Mouse (Mus musculus) megakaryocyte, embryonic 14.5 days (primary cell): ENCODE measurements around the gene Wdpcp. TPM values are rescaled to one million over a fixed set of nuclear protein-coding genes. Genes with fewer than 3 reads are reported as not detected.

Source experiments
- H3K27me3 ChIP-seq: replicated peaks from 2 replicates; pipeline ENCODE3; 2012; ENCODE audit warnings: inconsistent platforms
- H3K36me3 ChIP-seq: replicated peaks from 2 replicates; pipeline ENCODE3; 2012; ENCODE audit warnings: low read length, inconsistent platforms, mixed read lengths
- H3K4me1 ChIP-seq: 2 replicates; pipeline ENCODE4 v1.6.1; 2012; ENCODE audit warnings: inconsistent platforms
- H3K4me3 ChIP-seq: replicated peaks from 2 replicates; pipeline ENCODE3; 2012; ENCODE audit warnings: moderate library complexity, mild to moderate bottlenecking, inconsistent platforms
- H3K9me3 ChIP-seq: 2 replicates; pipeline ENCODE4 v1.6.1; 2012; ENCODE audit warnings: inconsistent platforms
- FLI1 ChIP-seq: IDR thresholded peaks from 2 replicates; pipeline ENCODE4 v1.6.1; 2012; ENCODE audit warnings: low read length, inconsistent platforms, mixed read lengths
- GATA1 ChIP-seq: IDR thresholded peaks from 3 replicates; pipeline ENCODE4 v1.6.1; 2012; ENCODE audit warnings: mixed read lengths, low read length, inconsistent platforms, borderline replicate concordance
- polyA plus RNA-seq: library from polyadenylated mRNA; stranded (reverse); fragments of >175 nt; gene quantifications from 2 replicates; pipeline ENCODE4 v1.2.3, GENCODE M21; 2012; ENCODE audit warnings: low replicate concordance; ENCODE audit not compliant: insufficient read depth

Gene Wdpcp
- polyA plus RNA-seq, 1 experiment: 0.32 TPM

- no peaks in the 10 kb centered on the region for H3K4me1 ChIP-seq
- no peak for TF ChIP-seq FLI1
- TF ChIP-seq GATA1: no peak
- H3K4me3 ChIP-seq: no peak overlapping the region
- peaks cover 10% of the 10 kb centered on the region for H3K9me3 ChIP-seq
- peaks cover 11% of the 10 kb centered on the region for H3K36me3 ChIP-seq
- H3K27me3 ChIP-seq: no peaks in the 10 kb centered on the region
Measured at GRCm38 (mm10) chr11:21714065-21714464, 142.0 kb downstream of the Wdpcp start.

DNA sequence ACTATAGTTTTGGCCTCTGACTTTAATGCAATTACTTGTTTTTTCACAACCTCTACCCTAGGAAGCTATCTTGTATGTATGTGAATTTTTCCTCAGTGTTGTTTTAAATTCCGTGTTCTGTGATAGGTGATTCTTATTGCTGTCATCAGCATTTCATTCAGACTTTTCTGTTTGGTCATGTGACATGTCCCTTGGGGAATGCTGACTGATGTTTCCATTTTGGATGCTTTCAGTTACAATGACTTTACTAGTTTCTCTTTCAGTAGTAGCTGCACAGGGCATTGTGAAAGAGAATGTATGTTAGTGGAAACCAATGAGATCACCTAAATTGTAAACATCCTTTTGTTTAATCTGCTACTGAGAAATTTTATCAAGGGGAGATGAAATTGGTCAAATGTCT lies 154.3 kb downstream of the Wdpcp start:
- no peak for TF ChIP-seq GATA1
- Histone ChIP-seq H3K36me3 (peaks cover 3% of the 10 kb centered on the region), H3K4me3 (no peak overlapping the region), H3K27me3 (no peaks in the 10 kb centered on the region), H3K9me3 (no peaks in the 10 kb centered on the region), H3K4me1 (no peaks in the 10 kb centered on the region)

GRCm38 (mm10) chr11:21729056-21729455 lies 157.0 kb downstream of the Wdpcp start:
- Histone ChIP-seq H3K4me1 (no peaks in the 10 kb centered on the region), H3K36me3 (no peaks in the 10 kb centered on the region), H3K9me3 (no peaks in the 10 kb centered on the region), H3K4me3 (no peak overlapping the region), H3K27me3 (no peaks in the 10 kb centered on the region)
- TF ChIP-seq GATA1: no peak
- no peak for TF ChIP-seq FLI1

DNA sequence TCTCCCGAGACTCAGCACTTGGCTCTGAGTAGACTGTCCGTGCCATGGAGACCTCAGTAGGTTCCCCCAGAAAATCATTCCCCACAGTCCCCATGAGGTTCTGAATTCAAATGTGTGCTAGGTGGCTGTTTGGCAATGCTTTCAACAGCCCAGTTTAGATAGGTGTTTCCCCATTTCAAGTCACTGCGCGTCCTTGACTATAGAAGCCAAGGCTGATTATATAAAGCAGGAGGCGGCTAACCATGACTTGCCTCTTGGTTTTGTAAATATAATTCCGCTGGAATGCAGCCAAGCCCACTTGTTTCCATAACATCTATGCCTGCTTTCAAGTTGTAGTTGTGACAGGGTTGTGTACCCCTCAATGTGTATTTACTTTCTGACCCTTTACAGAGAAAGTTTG lies 157.9 kb downstream of the Wdpcp start:
- no peak overlapping the region for H3K4me3 ChIP-seq
- no peaks in the 10 kb centered on the region for H3K36me3 ChIP-seq
- H3K4me1 ChIP-seq: no peaks in the 10 kb centered on the region
- no peaks in the 10 kb centered on the region for H3K9me3 ChIP-seq
- TF ChIP-seq FLI1 (no peak), GATA1 (no peak)
- H3K27me3 ChIP-seq: no peaks in the 10 kb centered on the region

DNA sequence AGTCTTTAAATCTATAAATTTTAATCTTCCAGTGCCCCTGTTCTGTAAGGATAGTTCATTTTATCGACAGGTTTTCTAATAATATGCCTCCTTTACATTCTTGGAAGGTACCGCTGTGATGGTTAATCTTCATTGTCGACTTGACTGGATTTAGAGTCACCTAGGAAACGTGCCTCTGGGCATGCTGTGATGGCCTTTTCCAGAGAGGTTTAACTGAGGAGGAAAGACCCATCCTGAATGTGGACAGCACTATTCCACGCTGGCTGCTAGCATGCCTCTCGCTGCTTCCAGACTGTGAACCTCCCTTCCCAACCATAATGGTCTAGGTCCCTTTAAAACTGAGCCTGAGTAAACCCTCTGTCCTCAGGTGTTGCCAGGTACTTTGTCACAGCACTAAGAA lies 163.2 kb downstream of the Wdpcp start:
- Histone ChIP-seq H3K27me3 (no peaks in the 10 kb centered on the region), H3K9me3 (peaks cover 5% of the 10 kb centered on the region; the same call in 1 of the 2 replicates), H3K4me3 (no peak overlapping the region), H3K36me3 (no peaks in the 10 kb centered on the region), H3K4me1 (no peaks in the 10 kb centered on the region)
- TF ChIP-seq GATA1: no peak
- no peak for TF ChIP-seq FLI1

GRCm38 (mm10) chr11:21749487-21749886 lies 177.5 kb downstream of the Wdpcp start:
- TF ChIP-seq GATA1: no peak
- no peak for TF ChIP-seq FLI1

DNA sequence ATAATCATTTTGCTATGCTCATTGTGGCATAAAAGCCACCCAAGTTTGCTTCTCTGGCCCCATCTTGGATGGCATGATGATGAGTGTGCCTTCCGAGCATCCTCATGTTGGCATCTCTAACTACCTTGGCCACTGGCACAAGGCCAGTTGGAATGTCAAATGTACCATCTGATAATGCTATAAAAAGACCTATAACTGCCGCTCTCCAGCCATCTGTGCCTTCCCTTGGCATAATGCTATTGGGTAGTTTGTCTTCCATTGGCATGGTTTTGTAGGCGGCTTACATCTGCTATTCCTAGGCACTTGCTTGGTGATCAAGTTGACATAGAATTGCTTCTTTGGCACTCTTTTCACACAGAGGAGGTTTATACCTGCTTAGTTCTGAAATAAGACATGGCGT lies 191.2 kb downstream of the Wdpcp start:
- no peaks in the 10 kb centered on the region for H3K36me3 ChIP-seq
- H3K4me1 ChIP-seq: no peaks in the 10 kb centered on the region
- H3K9me3 ChIP-seq: no peaks in the 10 kb centered on the region
- no peaks in the 10 kb centered on the region for H3K27me3 ChIP-seq
- no peak overlapping the region for H3K4me3 ChIP-seq
- TF ChIP-seq FLI1 (no peak), GATA1 (no peak)

More at GRCm38 (mm10) chr11:21749487-21749886, 177.5 kb downstream of the Wdpcp start:
- Histone ChIP-seq H3K9me3 (no peaks in the 10 kb centered on the region), H3K27me3 (no peaks in the 10 kb centered on the region), H3K36me3 (no peaks in the 10 kb centered on the region), H3K4me3 (no peak overlapping the region), H3K4me1 (peaks cover 13% of the 10 kb centered on the region)

DNA sequence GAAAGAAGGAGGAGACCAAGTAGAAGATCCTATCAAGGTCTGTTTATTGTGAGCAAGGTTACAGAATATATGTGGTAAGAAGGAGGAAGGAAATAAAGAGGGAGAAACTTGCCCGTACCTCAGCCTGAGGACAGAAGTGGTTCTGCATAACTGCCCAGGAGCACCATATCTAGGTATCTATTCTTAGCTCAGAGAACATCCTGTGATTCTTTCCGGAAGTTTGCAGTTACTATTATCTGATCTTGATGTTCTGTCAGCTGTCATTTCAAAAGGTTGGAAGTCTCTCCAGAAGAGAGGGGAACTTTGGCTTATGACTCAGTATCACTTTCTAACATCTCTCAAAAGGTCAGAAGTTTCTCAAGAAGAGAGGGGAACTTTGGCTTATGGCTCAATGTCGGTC lies 216.8 kb downstream of the Wdpcp start:
- Histone ChIP-seq H3K36me3 (no peaks in the 10 kb centered on the region), H3K4me1 (no peaks in the 10 kb centered on the region), H3K4me3 (no peak overlapping the region), H3K27me3 (no peaks in the 10 kb centered on the region), H3K9me3 (peaks cover 13% of the 10 kb centered on the region)
- TF ChIP-seq GATA1 (no peak), FLI1 (no peak)

- Histone ChIP-seq H3K27me3 (no peaks in the 10 kb centered on the region), H3K9me3 (no peaks in the 10 kb centered on the region), H3K4me3 (no peak overlapping the region), H3K4me1 (no peaks in the 10 kb centered on the region), H3K36me3 (no peaks in the 10 kb centered on the region)
- TF ChIP-seq FLI1 (no peak), GATA1 (no peak)
Measured at GRCm38 (mm10) chr11:21824941-21825340, 252.9 kb downstream of the Wdpcp start.

GRCm38 (mm10) chr11:21826521-21826920 lies 254.5 kb downstream of the Wdpcp start:
- H3K9me3 ChIP-seq: no peaks in the 10 kb centered on the region
- H3K4me1 ChIP-seq: no peaks in the 10 kb centered on the region
- H3K27me3 ChIP-seq: no peaks in the 10 kb centered on the region
- no peak for TF ChIP-seq GATA1
- TF ChIP-seq FLI1: no peak
- H3K4me3 ChIP-seq: no peak overlapping the region
- H3K36me3 ChIP-seq: no peaks in the 10 kb centered on the region

DNA sequence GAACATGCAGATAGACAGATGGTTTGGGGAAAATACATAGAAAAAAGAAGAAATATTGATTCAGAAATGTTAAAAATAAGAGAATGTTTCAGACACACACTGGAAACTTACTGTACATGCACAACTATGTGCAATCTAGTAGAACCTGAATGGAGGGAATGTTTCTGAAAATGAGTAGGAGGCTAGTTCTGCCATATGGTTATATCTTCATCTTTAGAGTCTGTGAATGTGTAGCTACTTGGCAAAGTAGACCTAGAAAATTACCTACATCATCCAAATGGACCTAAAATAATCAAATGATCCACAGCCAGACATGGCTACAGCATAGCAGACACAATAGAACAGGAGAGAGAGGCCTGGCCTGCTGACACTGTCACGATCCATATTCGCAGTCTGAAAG lies 275.0 kb downstream of the Wdpcp start:
- Histone ChIP-seq H3K9me3 (no peaks in the 10 kb centered on the region), H3K36me3 (no peaks in the 10 kb centered on the region), H3K4me1 (no peaks in the 10 kb centered on the region), H3K27me3 (no peaks in the 10 kb centered on the region), H3K4me3 (no peak overlapping the region)
- TF ChIP-seq FLI1: no peak
- no peak for TF ChIP-seq GATA1
